Mouse (Mus musculus) monocyte, adult 59 days (primary cell): Measurements from ENCODE around the gene Naa16. TPM values are rescaled to one million over a fixed set of nuclear protein-coding genes. Genes with fewer than 3 reads are reported as not detected.

Experiments used
- total RNA-seq, 2 experiments: library from RNA; stranded (reverse); gene quantifications; one replicate each; pipeline ENCODE4 v1.2.4; 2023

Naa16 gene
- 10 to 100 TPM; 46.8 to 48.9 TPM for total RNA-seq

DNA sequence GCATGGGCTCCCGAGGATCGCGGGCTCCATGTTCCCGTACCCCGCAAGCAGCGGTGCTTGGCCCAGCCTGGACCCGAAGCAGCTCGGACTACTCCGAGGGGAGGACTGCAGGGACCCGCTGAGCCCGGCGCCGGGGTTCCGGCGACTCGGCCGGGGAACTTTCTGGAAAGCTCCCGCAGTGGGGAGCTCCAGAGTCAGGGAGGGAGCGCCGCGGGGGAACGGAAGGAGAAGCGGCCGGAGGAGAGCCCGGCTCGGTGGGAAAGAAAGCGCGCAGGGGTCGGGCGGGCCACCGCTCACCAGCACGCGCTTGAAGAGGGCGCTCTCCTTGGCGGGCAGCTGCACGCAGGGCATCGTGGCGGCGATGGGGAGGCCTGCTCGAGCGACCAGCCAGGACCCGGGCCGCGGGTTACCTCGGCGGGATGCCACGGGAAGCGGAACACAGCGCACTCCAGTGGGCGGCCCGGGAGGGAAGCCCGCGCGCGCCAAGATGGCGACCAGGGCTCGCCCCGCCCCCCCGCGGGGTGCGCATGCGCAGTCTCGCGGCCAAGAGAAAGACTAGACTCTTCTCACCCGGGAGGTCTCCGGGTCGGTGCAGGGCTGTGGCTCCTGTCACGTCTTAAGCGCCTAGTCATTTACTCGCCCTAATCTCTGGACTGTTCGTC is at the start of gene Naa16:
Gene Naa16, minus strand, starts transcription at position 514 of the 662 bp plus-strand sequence.

DNA sequence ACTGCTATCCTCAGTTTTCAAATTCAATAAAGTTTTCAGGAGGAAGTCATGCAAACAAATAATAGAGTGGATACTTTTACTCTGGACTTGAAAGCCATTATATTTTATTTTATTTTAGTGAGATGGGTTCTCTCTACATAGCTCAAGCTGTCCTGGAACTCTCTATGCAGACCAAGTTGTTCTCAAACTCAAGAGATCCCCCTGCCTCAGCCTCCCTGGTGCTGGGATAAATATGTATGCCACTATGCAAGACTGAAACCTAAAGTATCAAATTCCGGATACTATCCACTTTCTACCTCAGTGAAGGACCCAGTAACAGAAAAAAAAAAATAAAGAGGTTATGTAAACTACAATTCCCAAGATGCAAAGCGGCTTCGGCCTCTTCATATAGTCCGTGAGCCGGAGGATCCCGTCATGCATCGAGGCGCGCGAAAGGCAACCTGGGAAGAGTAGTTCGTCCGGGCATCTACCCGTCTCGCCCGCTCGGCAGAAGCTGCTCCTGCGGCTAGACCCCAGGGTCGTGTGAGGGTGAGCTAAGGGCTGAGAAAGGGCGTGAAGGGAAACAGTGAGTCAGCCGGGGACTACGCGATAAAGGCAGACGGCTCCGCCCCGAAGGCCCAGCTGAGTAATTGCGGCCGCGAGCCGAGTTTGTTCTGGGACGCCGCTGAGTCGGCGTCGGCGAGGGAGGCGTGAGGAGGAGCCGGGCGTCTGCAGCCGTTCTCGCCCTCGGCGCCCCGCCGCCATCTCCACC is 35.6 kb upstream of the Naa16 start, which contains the start of gene Kbtbd7:
Gene Kbtbd7, plus strand, starts transcription at position 533 of the 751 bp plus-strand sequence.

DNA sequence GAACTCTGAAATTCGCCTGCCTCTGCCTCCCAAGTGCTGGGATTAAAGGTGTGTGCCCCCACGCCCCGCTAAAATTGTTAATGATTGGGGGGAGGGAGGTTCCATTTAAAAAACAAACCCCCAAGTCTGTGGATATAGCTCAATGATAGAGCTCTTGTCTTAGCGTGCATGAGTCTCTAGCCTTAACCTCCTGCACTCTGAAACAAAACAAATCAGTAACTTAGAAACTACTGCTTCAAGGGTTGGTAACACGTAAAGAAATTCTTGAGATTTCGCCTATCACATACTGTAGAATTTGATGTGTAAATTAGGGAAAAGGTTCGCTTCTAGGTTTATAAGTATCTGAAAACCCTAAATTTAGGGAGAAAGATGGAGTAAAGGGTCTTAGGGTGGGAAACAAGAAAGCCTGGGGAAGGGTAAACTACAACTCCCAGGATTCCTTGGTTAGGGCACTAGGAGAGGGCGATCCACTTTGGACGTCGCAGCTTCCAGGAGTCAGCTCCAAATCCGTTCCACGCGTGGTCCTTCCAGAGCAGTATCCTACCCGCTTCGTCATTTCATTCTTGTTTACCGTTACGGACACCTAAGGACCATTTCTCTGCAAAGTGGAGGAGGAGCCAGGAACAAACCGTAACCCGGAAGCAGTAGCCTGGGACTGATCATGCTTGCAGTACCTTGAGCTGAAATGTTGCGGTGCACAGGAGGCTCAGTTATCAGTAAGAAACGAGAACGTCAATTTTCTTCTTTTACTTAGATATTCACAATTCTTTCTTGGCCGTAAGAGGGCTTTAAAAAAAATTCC is 6.9 kb upstream of the Naa16 start, which contains the start of gene Mtrf1:
Gene Mtrf1, plus strand, starts transcription at position 452 of the 802 bp plus-strand sequence.

DNA sequence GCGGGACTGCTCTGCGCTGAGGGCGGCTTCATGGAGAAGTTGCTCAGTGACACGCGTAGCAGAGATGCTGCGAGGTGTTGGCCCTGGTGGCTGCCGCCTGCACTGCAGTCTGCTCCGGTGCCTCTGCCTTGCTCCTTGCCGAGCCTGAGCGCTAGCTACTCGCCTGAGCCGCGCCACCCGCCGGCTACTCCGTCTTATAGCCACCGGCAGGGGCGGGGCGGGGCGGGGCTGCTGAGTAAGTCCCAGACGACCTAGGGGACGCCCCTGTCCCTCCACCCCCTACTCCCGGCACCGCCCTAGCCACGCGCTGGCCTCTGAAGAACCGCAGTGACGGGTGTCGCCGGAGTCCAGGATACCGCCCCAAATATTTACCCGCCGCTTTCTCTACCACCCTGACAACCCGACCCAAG is 89.1 kb downstream of the Naa16 start, which contains the start of gene Rgcc:
Gene Rgcc, minus strand, starts transcription at position 180 of the 410 bp plus-strand sequence.

Other genes starting within 250 kb of the Naa16 start
- not detected for gene Zfp957, start 143.4 kb downstream of the Naa16 start, total RNA-seq
- gene Rgcc, start 89.1 kb downstream of the Naa16 start, total RNA-seq = 10 to 100 TPM; 78.1 to 84.1 TPM
- gene Mtrf1, start 7.0 kb upstream of the Naa16 start, total RNA-seq = 1 to 10 TPM; 3.2 to 3.6 TPM
- 10 to 100 TPM; 12.3 to 14.2 TPM for gene Kbtbd7, start 35.7 kb upstream of the Naa16 start, total RNA-seq
- gene Kbtbd6, start 61.1 kb upstream of the Naa16 start, total RNA-seq = under 1 TPM in 1 of 2 experiments, not detected in 1; 0.39 TPM
- 10 to 100 TPM; 78.8 to 80.3 TPM for gene Elf1, start 90.4 kb upstream of the Naa16 start, total RNA-seq
- 10 to 100 TPM; 22.6 to 27.1 TPM for gene Wbp4, start 90.7 kb upstream of the Naa16 start, total RNA-seq
- gene Sugt1, start 196.9 kb upstream of the Naa16 start, total RNA-seq = 10 to 100 TPM; 64.9 to 83.2 TPM